Mouse (Mus musculus): Measurements from ENCODE around the gene Anapc2. TPM values are rescaled to one million over a fixed set of nuclear protein-coding genes. Genes with fewer than 3 reads are reported as not detected.
A peak's percentile ranks its signal among the peaks of the same experiment; 100 is the strongest.

The Anapc2 gene
- polyA plus RNA-seq, 2 experiments: 117 to 121 TPM

DNA sequence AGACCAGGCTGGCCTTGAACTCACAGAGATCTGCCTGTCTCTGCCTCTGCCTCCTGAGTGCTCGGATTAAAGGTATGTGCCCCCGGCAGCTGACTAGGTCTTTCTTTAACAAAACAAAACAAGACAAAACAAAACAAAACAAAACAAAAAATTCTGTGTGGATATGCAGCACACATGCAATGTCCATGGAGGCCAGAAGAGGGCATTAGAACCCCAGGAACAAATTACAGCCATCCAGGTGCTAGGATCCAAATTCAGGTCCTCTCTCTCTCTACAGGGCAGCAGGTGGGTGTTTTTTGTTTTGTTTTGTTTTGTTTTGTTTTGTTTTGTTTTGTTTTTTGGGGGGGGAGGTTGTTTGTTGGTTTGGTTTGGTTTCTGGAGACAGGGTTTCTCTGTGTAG lies 13.4 kb upstream of the Anapc2 start:
- DNase-seq (ENCODE audit: low spot score) (no peak), ATAC-seq (ENCODE audit: low FRiP score, low read depth) (no peak)
- no peaks in the 10 kb centered on the region for H3K9me3 ChIP-seq (ENCODE audit: control insufficient read depth, low read length)
- H3K4me2 ChIP-seq (replicated peaks; ENCODE audit: low read depth, low read length, severe bottlenecking): no peak overlapping the region
- no peak overlapping the region for H3K4me3 ChIP-seq (replicated peaks; ENCODE audit: low read length)
- no peak overlapping the region for H3K9ac ChIP-seq (ENCODE audit: low read depth, low read length, severe bottlenecking)
- 64% methylated on average over 2 of the region's 2 CpGs for WGBS
- TF ChIP-seq POLR2A (IDR thresholded peaks at IDR 0.05; ENCODE audit: borderline replicate concordance, extremely low read depth, insufficient read depth, insufficient read length): no peak
- no peaks in the 10 kb centered on the region for H3K36me3 ChIP-seq (ENCODE audit: control insufficient read depth, insufficient read depth, low read length)
- H3K27ac ChIP-seq (replicated peaks; ENCODE audit: low read depth, low read length): no peak overlapping the region
- H3K27me3 ChIP-seq (ENCODE audit: control insufficient read depth, insufficient read depth, low read length): peaks cover 10% of the 10 kb centered on the region; the same call in 1 of the 2 replicates
- H3K4me1 ChIP-seq (ENCODE audit: control insufficient read depth, insufficient read depth, low read length): peaks cover 19% of the 10 kb centered on the region

GRCm38 (mm10) chr2:25261870-25262269 lies 10.4 kb upstream of the Anapc2 start:
- ATAC-seq (ENCODE audit: low FRiP score, low read depth) (peak; percentile 7), DNase-seq (ENCODE audit: low spot score) (no peak)
- H3K27ac ChIP-seq (replicated peaks; ENCODE audit: low read depth, low read length): no peak overlapping the region
- 49% methylated on average over 11 of the region's 12 CpGs for WGBS
- H3K27me3 ChIP-seq (ENCODE audit: control insufficient read depth, insufficient read depth, low read length): peaks cover 13% of the 10 kb centered on the region; the same call in 1 of the 2 replicates
- H3K9me3 ChIP-seq (ENCODE audit: control insufficient read depth, low read length): no peaks in the 10 kb centered on the region
- no peaks in the 10 kb centered on the region for H3K36me3 ChIP-seq (ENCODE audit: control insufficient read depth, insufficient read depth, low read length)
- peak overlapping the region; percentile 99 for H3K4me2 ChIP-seq (replicated peaks; ENCODE audit: low read depth, low read length, severe bottlenecking)
- peak overlapping the region; percentile 77 for H3K4me3 ChIP-seq (replicated peaks; ENCODE audit: low read length)
- peaks cover 11% of the 10 kb centered on the region for H3K4me1 ChIP-seq (ENCODE audit: control insufficient read depth, insufficient read depth, low read length)
- no peak for TF ChIP-seq POLR2A (IDR thresholded peaks at IDR 0.05; ENCODE audit: borderline replicate concordance, extremely low read depth, insufficient read depth, insufficient read length)
- 0 out of 2 replicates have a peak overlapping the region, but pooled peaks have one; percentile 18 for H3K9ac ChIP-seq (ENCODE audit: low read depth, low read length, severe bottlenecking)

- no peak for TF ChIP-seq POLR2A (IDR thresholded peaks at IDR 0.05; ENCODE audit: borderline replicate concordance, extremely low read depth, insufficient read depth, insufficient read length)
- peak within 1 kb of the TSS; percentile 77 for H3K4me3 ChIP-seq (replicated peaks; ENCODE audit: low read length)
- no peak within 1 kb of the TSS for H3K27ac ChIP-seq (replicated peaks; ENCODE audit: low read depth, low read length)
- peak within 1 kb of the TSS; percentile 53 for H3K9ac ChIP-seq (ENCODE audit: low read depth, low read length, severe bottlenecking)
- peak; percentile 100 for ATAC-seq (ENCODE audit: low FRiP score, low read depth)
- peaks cover 11% of the 10 kb centered on the region for H3K4me1 ChIP-seq (ENCODE audit: control insufficient read depth, insufficient read depth, low read length)
- H3K9me3 ChIP-seq (ENCODE audit: control insufficient read depth, low read length): no peaks in the 10 kb centered on the region
- no peaks in the 10 kb centered on the region for H3K36me3 ChIP-seq (ENCODE audit: control insufficient read depth, insufficient read depth, low read length)
- H3K27me3 ChIP-seq (ENCODE audit: control insufficient read depth, insufficient read depth, low read length): peaks cover 13% of the 10 kb centered on the region; the same call in 1 of the 2 replicates
- WGBS: 1% methylated on average over 28 of the region's 39 CpGs
- peak; percentile 98 for DNase-seq (ENCODE audit: low spot score)
- H3K4me2 ChIP-seq (replicated peaks; ENCODE audit: low read depth, low read length, severe bottlenecking): peak within 1 kb of the TSS; percentile 99
These were observed 9.9 kb upstream of the Anapc2 start, which contains the start of gene Tprn for GRCm38 (mm10) chr2:25262291-25262767. TSS of gene Tprn (plus strand) at chr2:25262618.

GRCm38 (mm10) chr2:25262795-25263622 lies 9.3 kb upstream of the Anapc2 start:
- peak overlapping the region; percentile 77 for H3K4me3 ChIP-seq (replicated peaks; ENCODE audit: low read length)
- no peak for DNase-seq (ENCODE audit: low spot score)
- H3K27ac ChIP-seq (replicated peaks; ENCODE audit: low read depth, low read length): no peak overlapping the region
- H3K27me3 ChIP-seq (ENCODE audit: control insufficient read depth, insufficient read depth, low read length): peaks cover 13% of the 10 kb centered on the region; the same call in 1 of the 2 replicates
- H3K9me3 ChIP-seq (ENCODE audit: control insufficient read depth, low read length): no peaks in the 10 kb centered on the region
- peak overlapping the region; percentile 99 for H3K4me2 ChIP-seq (replicated peaks; ENCODE audit: low read depth, low read length, severe bottlenecking)
- peaks cover 11% of the 10 kb centered on the region for H3K4me1 ChIP-seq (ENCODE audit: control insufficient read depth, insufficient read depth, low read length)
- WGBS: under 1% methylated on average over 63 of the region's 82 CpGs
- TF ChIP-seq POLR2A (IDR thresholded peaks at IDR 0.05; ENCODE audit: borderline replicate concordance, extremely low read depth, insufficient read depth, insufficient read length): no peak
- no peaks in the 10 kb centered on the region for H3K36me3 ChIP-seq (ENCODE audit: control insufficient read depth, insufficient read depth, low read length)
- ATAC-seq (ENCODE audit: low FRiP score, low read depth): peak; percentile 18; the same call in 1 of the 2 replicates
- peak overlapping the region; percentile 53 for H3K9ac ChIP-seq (ENCODE audit: low read depth, low read length, severe bottlenecking)

DNA sequence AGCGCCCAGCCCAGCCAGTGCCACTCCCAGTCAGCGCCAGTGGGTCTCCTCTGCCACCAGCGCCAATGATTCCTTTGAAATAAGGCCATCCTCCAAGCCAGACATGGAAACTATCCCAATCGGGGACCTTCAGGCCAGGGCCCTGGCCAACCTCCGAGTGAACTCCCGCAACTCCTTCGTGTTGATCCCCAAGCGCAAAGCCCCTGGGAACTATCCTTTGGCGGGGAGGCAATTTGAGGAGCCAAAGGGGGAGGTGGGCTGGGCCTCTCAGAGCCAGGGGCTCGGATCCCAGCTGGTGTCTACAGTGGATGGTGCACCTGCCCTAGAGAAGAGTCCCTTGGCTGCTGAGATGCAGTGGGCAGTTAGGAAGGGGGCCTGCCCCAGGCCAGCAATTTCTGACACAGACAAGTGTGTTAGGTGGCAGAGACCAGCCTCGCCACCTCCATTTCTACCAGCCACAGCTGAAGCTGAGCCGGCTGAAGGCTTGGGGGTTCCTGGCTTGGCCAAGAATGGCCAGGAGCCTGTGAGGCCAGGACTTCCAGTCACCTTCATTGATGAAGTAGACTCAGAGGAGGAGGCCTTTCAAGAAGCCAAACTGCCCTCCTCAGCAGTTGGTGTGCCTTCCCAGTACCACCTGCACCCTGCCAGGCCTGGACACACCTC lies 8.5 kb upstream of the Anapc2 start:
- Histone ChIP-seq H3K27me3 (ENCODE audit: control insufficient read depth, insufficient read depth, low read length) (peaks cover 13% of the 10 kb centered on the region; the same call in 1 of the 2 replicates), H3K27ac (replicated peaks; ENCODE audit: low read depth, low read length) (no peak overlapping the region), H3K4me1 (ENCODE audit: control insufficient read depth, insufficient read depth, low read length) (peaks cover 11% of the 10 kb centered on the region), H3K4me2 (replicated peaks; ENCODE audit: low read depth, low read length, severe bottlenecking) (peak overlapping the region; percentile 99), H3K4me3 (replicated peaks; ENCODE audit: low read length) (peak overlapping the region; percentile 77), H3K9ac (ENCODE audit: low read depth, low read length, severe bottlenecking) (peak overlapping the region; percentile 53), H3K36me3 (ENCODE audit: control insufficient read depth, insufficient read depth, low read length) (peaks cover 3% of the 10 kb centered on the region; the same call in 1 of the 2 replicates), H3K9me3 (ENCODE audit: control insufficient read depth, low read length) (no peaks in the 10 kb centered on the region)
- no peak for ATAC-seq (ENCODE audit: low FRiP score, low read depth)
- WGBS: 17% methylated on average over 12 of the region's 12 CpGs
- TF ChIP-seq POLR2A (IDR thresholded peaks at IDR 0.05; ENCODE audit: borderline replicate concordance, extremely low read depth, insufficient read depth, insufficient read length): no peak
- no peak for DNase-seq (ENCODE audit: low spot score)

All from limb, embryonic 14.5 days (tissue).